Mouse (Mus musculus) testis, adult 10 weeks (tissue): ENCODE measurements around the gene Fads1. TPM values are rescaled to one million over a fixed set of nuclear protein-coding genes. Genes with fewer than 3 reads are reported as not detected.

Experiments used
- polyA plus RNA-seq: library from polyadenylated mRNA; stranded (reverse); fragments of 350-450 nt; fragmentation: Illumina TruSeq; extraction: RNeasy Lipid Tissue Mini Kit (QIAGEN cat#74804); gene quantifications from one replicate; pipeline ENCODE4 v1.2.3, GENCODE M21; 2014; ENCODE audit warnings: low read depth, low replicate concordance

Fads1 gene
- 33.5 TPM for polyA plus RNA-seq

DNA sequence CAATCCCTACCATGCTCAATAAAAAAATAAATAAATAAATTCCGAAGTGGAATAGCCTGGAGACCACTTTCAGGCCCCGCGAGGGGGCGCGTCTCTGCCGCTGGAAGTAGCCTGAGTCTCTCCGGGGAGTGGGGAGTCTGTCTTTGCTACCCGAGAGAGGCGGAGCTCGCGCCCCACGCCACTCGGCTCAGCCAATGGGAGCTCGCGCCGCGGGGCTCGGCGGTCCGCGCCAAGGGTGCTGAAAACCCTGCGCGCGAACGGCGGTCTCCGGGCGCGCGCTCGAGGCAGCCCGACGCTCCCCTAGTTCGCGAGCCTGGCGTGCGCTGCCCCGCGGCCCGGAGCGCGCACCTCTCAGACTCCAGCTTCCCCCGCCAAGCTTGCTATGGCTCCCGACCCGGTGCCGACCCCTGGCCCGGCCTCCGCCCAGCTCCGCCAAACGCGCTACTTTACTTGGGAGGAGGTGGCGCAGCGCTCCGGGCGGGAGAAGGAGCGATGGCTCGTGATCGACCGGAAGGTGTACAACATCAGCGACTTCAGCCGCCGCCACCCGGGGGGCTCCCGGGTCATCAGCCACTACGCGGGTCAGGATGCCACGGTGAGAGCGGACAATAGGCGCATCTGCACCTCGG lies at the start of gene Fads1:
Gene Fads1, plus strand, starts transcription at position 219 of the 629 bp plus-strand sequence.

DNA sequence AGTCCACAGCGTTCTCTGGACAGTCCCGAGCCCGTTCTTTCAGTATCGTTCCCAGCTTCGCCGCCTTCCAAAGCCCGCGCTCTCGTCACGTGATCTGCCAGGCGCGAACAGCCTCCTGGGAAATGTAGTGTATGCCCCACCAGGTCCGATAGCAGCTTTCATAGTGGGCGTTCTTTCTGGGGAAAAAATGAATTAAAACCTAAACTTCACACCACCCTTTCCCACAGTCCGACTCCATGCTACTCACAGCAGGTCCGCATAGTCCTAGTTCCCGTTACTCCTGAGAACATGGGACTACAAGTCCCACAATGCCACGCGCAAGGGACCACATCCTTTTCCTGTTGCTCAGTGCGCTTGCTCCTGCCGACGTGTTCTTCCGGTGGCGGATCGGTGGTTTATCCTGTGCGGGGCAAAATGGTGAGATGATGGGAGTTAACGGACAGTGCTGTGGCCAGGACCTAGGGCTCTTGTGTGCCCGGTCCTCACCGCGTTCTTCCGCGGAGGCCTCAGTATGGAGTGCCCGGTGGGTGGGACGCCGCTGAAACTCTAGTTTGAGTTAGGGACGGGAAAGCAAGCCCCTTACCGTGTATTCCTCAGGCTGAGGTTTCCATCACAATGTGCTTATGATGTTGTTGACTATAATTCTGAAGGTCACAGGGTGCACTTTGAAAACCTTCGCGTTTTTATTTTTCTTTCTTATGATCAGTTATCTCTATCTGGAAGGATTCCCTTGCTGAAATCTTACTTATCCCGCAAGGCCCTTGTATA lies 21.3 kb downstream of the Fads1 start, which contains the start of the genes Tmem258 and Fen1:
Gene Tmem258, plus strand, starts transcription at position 167 of the 768 bp plus-strand sequence.
Gene Fen1, minus strand, starts transcription at position 322 of the 768 bp plus-strand sequence.

GRCm38 (mm10) chr19:10240654-10241305 lies 58.1 kb downstream of the Fads1 start, which contains the start of gene Myrf:
Myrf (minus strand) TSS chr19:10240748.

Other genes with a start within 250 kb of the Fads1 start
- gene Fth1, start 202.3 kb upstream of the Fads1 start, polyA plus RNA-seq, result 276 TPM
- gene Best1, start 181.3 kb upstream of the Fads1 start, polyA plus RNA-seq, result 87.4 TPM
- gene Rab3il1, start 181.2 kb upstream of the Fads1 start, polyA plus RNA-seq, result 65.0 TPM
- gene Fads3, start 141.3 kb upstream of the Fads1 start, polyA plus RNA-seq, result 0.48 TPM
- gene Fads2, start 81.1 kb upstream of the Fads1 start, polyA plus RNA-seq, result 23.2 TPM
- 80.5 TPM for gene Tmem258, start 21.1 kb downstream of the Fads1 start, polyA plus RNA-seq
- gene Fen1, start 21.3 kb downstream of the Fads1 start, polyA plus RNA-seq, result 3.1 TPM
- 0.36 TPM for gene Myrf, start 57.9 kb downstream of the Fads1 start, polyA plus RNA-seq
- gene Dagla, start 122.0 kb downstream of the Fads1 start, polyA plus RNA-seq, result 0.04 TPM
- 3.8 TPM for gene Syt7, start 206.2 kb downstream of the Fads1 start, polyA plus RNA-seq